Mouse (Mus musculus) lung, postnatal 25 days (tissue): ENCODE measurements at regions not wholly inside any gene's neighbourhood (a gene's known extent, or its start where the extent isn't known, plus 50 kb on each side); places are given as distances from the start of the nearest gene placed in this dataset.
"Not testable (repeated sequence)": the region's sequence is repeated elsewhere in the genome, so short reads cannot be mapped to it uniquely, and the experiment has no call there.

Source experiments
- DNase-seq: peaks from one replicate; pipeline ENCODE4 v3.0.0; 2022; ENCODE audit warnings: low spot score

- DNase-seq: no peak
Observed at GRCm38 (mm10) chr6:89157501-89157900, 204.9 kb downstream of the Plxna1 start.

- no peak for DNase-seq
Observed at GRCm38 (mm10) chr6:89160051-89160450, 202.4 kb downstream of the Plxna1 start.

GRCm38 (mm10) chr6:89161746-89162145 is 200.7 kb downstream of the Plxna1 start:
- no peak for DNase-seq

DNA sequence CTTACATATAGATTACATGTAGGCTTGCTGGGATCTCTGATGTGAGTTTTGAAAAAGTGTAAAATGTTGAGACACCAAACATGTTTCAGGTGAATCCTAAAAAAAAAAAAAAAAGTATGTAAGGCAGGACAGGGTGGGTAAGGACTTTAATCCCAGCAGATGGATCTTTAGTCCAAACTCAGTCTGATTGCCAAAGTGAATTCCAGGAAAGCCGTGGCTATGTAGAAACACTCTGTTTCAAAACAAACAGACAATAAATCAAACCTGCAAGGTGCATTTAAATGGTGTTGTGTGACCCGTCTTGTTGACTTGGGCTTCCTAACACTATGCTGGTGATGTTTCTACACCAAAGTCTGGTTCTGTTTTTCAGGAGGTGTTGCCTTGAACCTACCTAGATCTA is 192.9 kb downstream of the Plxna1 start:
- no peak for DNase-seq

GRCm38 (mm10) chr6:89184920-89185319 is 177.5 kb downstream of the Plxna1 start:
- not testable (repeated sequence) for DNase-seq

DNA sequence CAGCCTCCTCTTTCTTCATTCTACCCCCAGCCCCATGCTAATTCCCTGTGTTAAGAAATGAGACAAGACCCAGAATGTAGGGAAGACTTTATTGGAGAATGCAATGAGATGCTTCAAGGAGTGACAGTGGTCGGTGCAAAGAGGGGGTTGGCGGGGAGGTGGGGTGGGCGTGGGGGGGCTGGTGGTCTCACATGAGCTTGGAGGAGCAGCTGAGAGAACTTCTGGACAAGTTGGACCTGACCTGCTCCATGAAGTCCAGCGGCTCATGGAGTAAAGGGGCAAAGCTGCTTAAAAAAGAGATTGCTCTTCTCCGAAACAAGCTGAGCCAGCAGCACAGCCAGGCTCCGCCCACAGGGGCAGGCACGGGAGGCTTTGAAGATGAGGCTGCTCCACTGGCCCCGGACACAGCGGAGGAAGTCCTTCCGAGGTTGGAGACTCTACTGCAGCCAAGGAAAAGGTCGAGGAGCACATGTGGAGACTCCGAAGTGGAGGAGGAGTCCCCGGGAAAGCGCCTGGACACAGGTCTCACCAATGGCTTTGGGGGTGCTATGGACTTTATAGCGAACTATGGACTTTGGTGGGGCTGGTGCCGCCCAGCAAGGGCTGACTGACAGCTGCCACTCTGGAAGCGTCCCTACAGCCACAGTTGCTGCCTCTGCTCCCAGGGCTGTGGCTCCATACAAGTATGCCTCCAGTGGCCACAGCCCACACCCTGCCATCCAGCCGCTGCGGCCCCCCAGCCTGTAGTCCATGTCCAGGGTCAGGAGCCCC is 161.7 kb downstream of the Plxna1 start:
- DNase-seq: not testable (repeated sequence)

- DNase-seq: no peak
Observed at GRCm38 (mm10) chr6:89215021-89215420, 147.4 kb downstream of the Plxna1 start.

DNA sequence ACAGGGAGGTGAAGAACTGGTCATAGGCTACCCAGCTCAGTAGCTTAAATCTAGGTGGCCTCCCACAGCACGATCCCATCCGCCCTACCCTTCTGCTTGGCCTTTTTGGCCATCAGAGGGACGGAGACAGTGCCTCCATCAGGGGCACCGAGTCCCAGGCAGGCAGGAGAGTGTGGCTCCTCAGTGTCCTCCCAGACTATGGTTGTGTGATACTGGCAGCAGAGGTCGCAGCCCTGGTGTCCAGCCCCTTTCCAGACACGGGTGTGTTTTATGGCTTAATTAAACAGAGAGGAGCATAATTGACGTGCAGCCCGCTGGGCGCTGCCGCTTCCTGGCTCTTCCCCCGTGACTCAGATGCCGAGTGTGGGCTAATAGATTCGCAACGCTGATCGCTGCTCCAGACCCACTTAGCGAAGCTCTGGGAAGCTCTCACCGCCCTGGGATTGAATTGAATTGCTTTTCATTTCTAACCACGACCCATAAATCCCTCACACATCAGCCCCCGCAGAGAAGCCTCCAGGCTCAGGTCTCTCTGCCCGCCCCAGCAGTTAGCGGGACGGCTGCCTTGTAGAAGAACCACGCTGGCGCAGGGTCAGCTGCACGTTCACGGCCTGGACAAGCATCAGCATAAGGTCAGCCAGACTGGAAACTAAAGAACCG is 126.9 kb downstream of the Plxna1 start:
- no peak for DNase-seq

GRCm38 (mm10) chr6:89236226-89236625 is 126.2 kb downstream of the Plxna1 start:
- no peak for DNase-seq

- DNase-seq: no peak
Observed at GRCm38 (mm10) chr6:89236892-89237646, 125.4 kb downstream of the Plxna1 start.

DNA sequence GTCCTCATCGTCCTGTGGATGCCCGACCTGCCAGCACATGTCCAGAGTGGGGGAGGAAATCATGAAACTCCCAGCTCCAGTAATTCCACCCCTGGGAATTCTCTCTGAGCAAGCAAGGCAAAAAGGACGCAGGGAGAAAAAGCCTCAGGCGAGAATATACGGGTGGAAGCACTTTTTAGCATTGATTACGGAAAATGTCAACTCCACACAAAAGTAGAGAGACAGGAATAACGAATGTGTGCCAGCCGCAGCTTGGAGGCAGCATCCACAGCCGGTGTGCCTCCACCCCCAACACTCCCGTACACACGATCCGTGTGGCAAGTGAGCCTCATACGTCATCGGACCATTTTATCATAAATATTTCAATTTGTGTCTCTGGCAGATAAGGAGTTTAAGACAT is 123.5 kb downstream of the Plxna1 start:
- no peak for DNase-seq

GRCm38 (mm10) chr6:89239511-89239910 is 122.9 kb downstream of the Plxna1 start:
- DNase-seq: no peak

- no peak for DNase-seq
Observed at GRCm38 (mm10) chr6:89240168-89240705, 122.2 kb downstream of the Plxna1 start.

DNA sequence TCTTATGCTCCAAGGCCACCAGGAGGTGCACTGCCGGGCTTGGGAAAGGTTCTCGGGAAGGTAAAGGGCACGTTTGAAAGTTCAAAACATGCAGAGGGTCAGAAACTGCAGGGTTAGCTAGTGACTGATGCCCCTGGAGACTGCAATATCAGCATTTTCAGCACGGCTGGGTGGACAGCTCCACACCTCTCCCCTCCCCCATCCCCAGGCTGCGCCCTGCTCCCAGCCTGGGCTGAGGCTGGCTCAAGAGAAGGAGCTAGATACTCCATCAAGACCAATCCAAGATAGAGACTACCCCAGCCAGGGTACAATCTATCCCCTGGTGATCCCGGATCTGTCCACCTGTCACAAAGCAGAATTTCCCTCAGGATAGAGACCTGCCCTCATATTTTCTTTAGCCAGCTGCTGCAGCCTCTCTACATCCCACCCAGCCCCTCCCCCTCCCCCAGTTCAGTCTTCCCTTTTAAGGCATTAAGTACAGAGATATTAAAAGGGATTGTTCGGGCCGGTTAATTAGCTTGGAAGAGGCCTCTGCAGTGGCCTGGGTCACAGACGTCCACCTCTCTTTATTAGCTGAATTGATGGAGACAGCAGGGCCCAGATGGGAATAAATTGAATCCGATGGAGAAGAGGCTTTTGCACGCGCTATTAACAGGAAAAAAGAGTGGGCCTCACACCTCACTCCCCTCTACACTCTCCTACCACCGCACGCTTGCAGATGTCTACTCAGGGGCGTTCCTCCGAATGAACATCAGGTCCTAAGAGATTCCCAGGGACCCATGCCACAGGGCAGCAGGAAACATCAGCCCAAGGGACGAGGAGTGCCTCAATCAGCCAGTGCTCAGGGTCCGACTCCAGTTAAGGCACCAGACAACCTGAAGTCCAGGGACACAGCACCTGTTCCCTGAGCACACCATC is 119.8 kb downstream of the Plxna1 start:
- no peak for DNase-seq

DNA sequence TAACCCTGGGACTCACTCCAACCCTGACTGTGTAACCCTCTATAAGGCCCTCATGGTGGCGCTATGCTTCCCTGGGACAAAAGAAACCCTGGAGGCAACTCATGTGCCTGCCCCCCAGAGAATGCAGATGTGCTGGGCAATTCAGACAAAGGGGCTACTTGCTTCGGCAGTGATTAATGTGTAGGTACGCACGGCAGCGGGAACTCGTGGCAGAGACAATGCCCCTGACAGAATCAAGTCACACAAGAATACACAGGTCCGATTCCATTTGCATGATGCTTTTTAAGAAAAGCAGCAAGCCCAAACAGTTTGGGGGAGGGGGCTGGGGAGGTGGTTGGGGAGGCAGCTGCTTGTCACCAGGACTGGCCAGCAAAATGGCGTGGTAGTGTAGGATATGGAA is 116.9 kb downstream of the Plxna1 start:
- DNase-seq: no peak

DNA sequence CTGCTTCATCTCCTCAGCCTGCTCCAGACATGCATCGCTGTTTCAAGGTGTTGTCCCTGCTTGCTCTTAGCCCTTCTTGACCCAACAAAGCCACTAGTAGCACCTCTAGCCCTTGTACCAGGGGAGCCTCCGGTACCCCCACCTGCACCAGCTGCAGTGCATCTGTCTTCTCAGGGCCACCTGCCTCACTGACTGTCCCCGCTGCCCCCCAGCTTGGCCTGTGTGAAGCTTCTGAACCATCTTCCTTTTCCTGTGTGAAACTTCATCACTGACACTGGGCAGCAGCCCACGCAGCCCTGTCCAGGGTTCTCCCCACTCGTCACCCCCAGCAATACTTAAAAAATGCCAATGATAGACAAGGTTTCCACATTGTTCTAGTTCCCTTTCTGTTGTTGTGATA is 116.2 kb downstream of the Plxna1 start:
- no peak for DNase-seq

- no peak for DNase-seq
Observed at GRCm38 (mm10) chr6:89248574-89248973, 113.8 kb downstream of the Plxna1 start.

DNA sequence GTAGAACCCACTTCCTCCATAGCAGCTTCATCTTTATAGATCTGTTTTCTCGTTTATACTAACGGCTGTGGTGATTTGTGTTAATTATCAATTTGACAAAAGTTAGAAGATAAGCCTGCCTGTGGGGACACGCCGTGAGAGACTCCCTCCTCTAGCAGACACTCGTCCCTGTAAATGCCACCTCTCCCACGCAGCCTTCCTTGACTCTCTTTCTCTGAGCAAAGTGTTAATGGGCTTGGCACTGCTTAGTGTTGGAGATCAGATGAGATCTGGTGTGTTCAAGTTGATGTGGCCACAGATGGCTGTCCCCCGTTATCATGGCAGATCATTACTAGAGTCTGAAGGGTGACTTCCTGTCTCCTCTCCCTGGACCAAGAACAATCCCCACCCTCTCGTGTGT is 113.1 kb downstream of the Plxna1 start:
- no peak for DNase-seq

DNA sequence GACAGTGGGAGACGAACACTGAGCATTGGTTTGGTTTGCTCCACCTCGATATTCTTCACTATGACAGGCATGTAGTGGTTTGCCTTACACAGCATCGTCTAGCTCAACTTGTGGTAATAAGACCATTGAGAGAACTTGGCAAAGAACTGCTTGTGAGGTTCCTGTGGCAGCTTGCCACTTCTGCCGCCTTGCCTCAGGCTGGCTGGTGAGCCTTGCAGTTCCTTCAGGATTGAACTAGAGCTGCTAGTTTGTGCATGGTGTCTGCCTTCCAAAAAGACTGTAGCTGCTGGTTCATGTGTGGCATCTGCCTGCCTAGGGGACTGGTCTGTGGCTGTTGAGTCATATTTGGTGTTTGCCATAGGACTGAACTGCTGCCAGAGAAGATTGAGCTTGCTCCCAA is 110.8 kb downstream of the Plxna1 start:
- DNase-seq: no peak

DNA sequence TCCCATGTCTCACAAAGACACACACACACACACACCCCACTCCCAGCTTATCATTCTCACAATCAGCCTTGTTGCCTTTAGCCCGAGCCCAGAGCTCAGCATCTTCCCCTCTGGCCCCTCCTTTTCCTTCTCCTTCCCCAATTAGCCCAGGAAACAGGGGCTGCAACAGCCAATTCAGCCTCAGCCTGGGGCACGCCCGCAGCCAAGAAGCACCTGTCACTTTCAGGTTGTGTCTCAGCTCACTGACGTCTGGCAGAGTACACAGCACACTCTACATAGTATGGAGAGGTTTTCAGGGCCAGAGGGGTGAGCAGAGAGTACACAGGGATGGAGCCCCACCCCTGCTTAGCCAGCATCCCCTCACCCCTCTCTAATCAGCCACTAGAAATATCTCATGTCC is 106.4 kb downstream of the Plxna1 start:
- no peak for DNase-seq

GRCm38 (mm10) chr6:89256630-89257292 is 105.7 kb downstream of the Plxna1 start:
- DNase-seq: no peak
